In genomic region chr13:60687891-60688290, GRCm38 (mm10) we compare ENCODE assay signal across 28 mouse cellular contexts.
DNase-seq lines count a peak whose midpoint lies in the region; ATAC-seq and TF ChIP-seq lines count a peak whose summit lies in the region.
"Had no signal": no experiment of that assay in that cellular context is flagged by ENCODE, and none has a peak within 500 bp of the region (broad histone marks: within the 10 kb centered on the region; RNA-seq: fewer than 3 reads in every experiment).

No protein-coding gene starts in this region.

- H3K36me3 ChIP-seq in heart, embryonic 11.5 days (ENCODE audit: control insufficient read depth, insufficient read depth, low read length) = no peaks in the 10 kb centered on the region
- H3K36me3 ChIP-seq in heart, adult 2 months (ENCODE audit: control insufficient read depth, insufficient read depth, low read length) = no peaks in the 10 kb centered on the region
- H3K36me3 ChIP-seq: embryonic facial prominence, embryonic 13.5 days; kidney, embryonic 15.5 days; midbrain, embryonic 15.5 days had no signal

- H3K27ac ChIP-seq in heart, embryonic 11.5 days (ENCODE audit: low read depth, low read length) = peak overlapping the region; percentile 70
- no peak overlapping the region for H3K27ac ChIP-seq in heart, adult 2 months
- H3K27ac ChIP-seq in layer of hippocampus, adult 2 months = peak overlapping the region; percentile 89
- H3K27ac ChIP-seq: embryonic facial prominence, embryonic 13.5 days; forebrain, embryonic 12.5 days; liver, embryonic 14.5 days; midbrain, embryonic 10.5 days; midbrain, embryonic 15.5 days had no signal

- no peak overlapping the region for H3K4me2 ChIP-seq in heart, embryonic 11.5 days
- H3K4me2 ChIP-seq: embryonic facial prominence, embryonic 13.5 days; forebrain, embryonic 12.5 days; kidney, embryonic 15.5 days; midbrain, embryonic 15.5 days had no signal

- intact Hi-C loops in heart, adult 2 months (cut with DNase I) = loop anchor here (5.0 kb wide), 1 partner anchor 86 kb away; the partner anchor contains the start of gene Dapk1

- H3K4me3 ChIP-seq in heart, embryonic 11.5 days (ENCODE audit: low read depth, low read length) = no peak overlapping the region
- H3K4me3 ChIP-seq in heart, adult 2 months = no peak overlapping the region
- no peak overlapping the region for H3K4me3 ChIP-seq in layer of hippocampus, adult 2 months
- H3K4me3 ChIP-seq: embryonic facial prominence, embryonic 13.5 days; forebrain, embryonic 12.5 days; kidney, embryonic 15.5 days; midbrain, embryonic 10.5 days; midbrain, embryonic 15.5 days had no signal

- no peaks in the 10 kb centered on the region; the same call in 1 of the 2 replicates for H3K9me3 ChIP-seq in heart, embryonic 11.5 days (replicated peaks; ENCODE audit: control insufficient read depth, low read length)
- H3K9me3 ChIP-seq: kidney, embryonic 15.5 days; midbrain, embryonic 10.5 days; midbrain, embryonic 15.5 days had no signal

- no peak for TF ChIP-seq EP300 in heart, adult 2 months (IDR thresholded peaks at IDR 0.05; ENCODE audit: insufficient read depth, low read depth, low read length)

- DNase-seq in heart, adult 2 months = no peak
- no peak for DNase-seq in layer of hippocampus, adult 2 months (ENCODE audit: low spot score in 2 of 2)
- DNase-seq in layer of hippocampus, postnatal 10 days (ENCODE audit: low spot score in 2 of 2) = no peak
- peak; percentile 35 for DNase-seq in ovary, postnatal 36 days (ENCODE audit: low spot score)
- no peak for DNase-seq in ovary, postnatal 14 days (ENCODE audit: low spot score)
- no peak for DNase-seq in embryo, embryonic 10 days (ENCODE audit: low spot score)
- DNase-seq: adrenal gland, postnatal 10 days; cerebellum, adult 8-10 months; cerebellum, postnatal 25 days; embryo, embryonic 11 days; gastrocnemius, postnatal 10 days; kidney, adult 18-20 months; kidney, postnatal 25 days; liver; lung, adult 2 months; lung, postnatal 14 days; spleen, adult 18-20 months; thymus, adult 2 months; thymus, postnatal 36 days had no signal

- peaks cover 31% of the 10 kb centered on the region for H3K4me1 ChIP-seq in heart, embryonic 11.5 days (ENCODE audit: control insufficient read depth, insufficient read depth, low read length)
- peaks cover 16% of the 10 kb centered on the region for H3K4me1 ChIP-seq in heart, adult 2 months (ENCODE audit: control insufficient read depth, insufficient read depth, low read length)

- no peaks in the 10 kb centered on the region for H3K79me2 ChIP-seq in heart, adult 2 months (replicated peaks; ENCODE audit: control insufficient read depth, insufficient read depth, low read length)

- no peak for ATAC-seq in heart, embryonic 11.5 days (replicated peaks; ENCODE audit: insufficient number of reproducible peaks, low FRiP score, low TSS enrichment)
- ATAC-seq: hindbrain, embryonic 16.5 days; midbrain, embryonic 15.5 days; Patski had no signal

- TF ChIP-seq CTCF in heart, adult 2 months (IDR thresholded peaks at IDR 0.05) = no peak
- no peak for TF ChIP-seq CTCF in layer of hippocampus, adult 2 months (conservative IDR thresholded peaks at IDR 0.05)

- H3K27me3 ChIP-seq in heart, embryonic 11.5 days (ENCODE audit: control insufficient read depth, insufficient read depth, low read length) = no peaks in the 10 kb centered on the region
- H3K27me3 ChIP-seq in heart, adult 2 months (ENCODE audit: control insufficient read depth, insufficient read depth, low read length) = no peaks in the 10 kb centered on the region
- H3K27me3 ChIP-seq: embryonic facial prominence, embryonic 13.5 days; forebrain, embryonic 12.5 days; kidney, embryonic 15.5 days; midbrain, embryonic 15.5 days; Patski had no signal

- no peak for TF ChIP-seq POLR2A in heart, adult 2 months (IDR thresholded peaks at IDR 0.05; ENCODE audit: insufficient read depth, low read depth, low read length)

- H3K9ac ChIP-seq in heart, embryonic 11.5 days (ENCODE audit: low read depth, low read length) = no peak overlapping the region
- no peak overlapping the region for H3K9ac ChIP-seq in heart, adult 2 months (ENCODE audit: low read depth, low read length)
- H3K9ac ChIP-seq: embryonic facial prominence, embryonic 13.5 days; forebrain, embryonic 12.5 days; kidney, embryonic 15.5 days; liver, embryonic 14.5 days; midbrain, embryonic 15.5 days had no signal

- WGBS in heart, embryonic 11.5 days (ENCODE audit: insufficient replicate concordance) = 65% methylated on average over 7 of the region's 7 CpGs
- 57% methylated on average over 7 of the region's 7 CpGs for WGBS in heart, adult 2 months
